Mouse (Mus musculus) monocyte, adult 2 months (primary cell): ENCODE results near the gene Begain.

Experiments used
- DNase-seq, 2 experiments: peaks; one replicate each; pipeline ENCODE4 v3.0.0; 2022; ENCODE audit warnings: low spot score in 2 of 2, low read depth in 1 of 2

Begain gene

DNA sequence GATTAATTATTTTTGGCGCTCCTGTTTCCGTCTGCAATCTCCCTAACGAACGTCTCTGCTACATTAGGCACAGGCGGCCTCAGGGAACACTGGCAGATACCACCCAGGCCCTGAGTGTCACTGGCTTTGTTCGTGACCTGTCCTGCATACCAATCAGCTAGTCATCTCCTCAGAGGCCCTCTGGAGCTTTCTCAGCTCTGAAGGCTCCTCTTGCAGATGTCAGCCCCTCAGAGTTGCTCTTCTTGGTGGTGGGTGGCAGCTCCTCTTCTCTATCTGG, 85.4 kb downstream of the Begain start:
- DNase-seq = no peak
